Mouse (Mus musculus) G1E-ER4 (cell line): ENCODE data around the gene Fnip2. TPM values are rescaled to one million over a fixed set of nuclear protein-coding genes. Genes with fewer than 3 reads are reported as not detected.

Experiments used
- GATA1 ChIP-seq: IDR thresholded peaks from one replicate; pipeline ENCODE4 v1.8.0; 2012; ENCODE audit warnings: low read length, inconsistent platforms
- polyA plus RNA-seq: library from polyadenylated mRNA; stranded (reverse); fragments of >175 nt; gene quantifications from 2 replicates; pipeline ENCODE4 v1.2.3, GENCODE M21; 2012

Fnip2 gene
- polyA plus RNA-seq, 1 experiment, result 2.2 TPM

DNA sequence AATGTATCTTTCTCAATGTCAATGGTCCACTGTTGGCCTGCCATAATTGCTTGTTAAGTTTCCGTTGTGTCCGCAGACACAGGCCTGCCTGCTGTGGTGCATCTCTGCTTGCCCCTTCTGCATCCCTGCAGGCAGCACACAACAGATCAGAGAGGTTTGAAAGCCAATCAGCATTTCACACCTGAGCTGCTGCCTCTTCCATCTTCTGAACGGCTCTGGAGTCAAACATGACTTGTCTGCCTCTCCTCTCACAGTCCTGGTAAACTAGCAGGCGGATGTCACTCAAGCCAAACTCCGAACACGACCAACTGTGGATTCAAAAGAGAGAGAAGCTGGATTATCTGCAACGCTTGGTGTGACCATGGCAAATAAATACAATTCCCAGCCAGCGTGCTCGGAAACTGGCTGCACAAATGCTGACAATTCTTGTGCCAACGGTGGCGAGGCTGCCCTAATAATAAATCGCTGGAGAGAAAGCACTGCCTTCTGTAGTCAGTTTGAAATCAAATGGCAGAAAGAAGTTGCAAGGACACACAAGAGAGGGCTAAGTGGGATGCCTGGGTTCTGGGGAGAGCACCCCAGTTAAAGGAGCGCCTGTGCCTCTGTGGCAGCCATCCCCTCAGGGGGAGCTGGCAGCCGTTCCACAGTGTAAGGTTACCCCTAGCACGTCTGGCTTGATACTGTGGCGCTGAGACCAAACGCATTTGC, 49.6 kb downstream of the Fnip2 start:
- no peak for TF ChIP-seq GATA1

DNA sequence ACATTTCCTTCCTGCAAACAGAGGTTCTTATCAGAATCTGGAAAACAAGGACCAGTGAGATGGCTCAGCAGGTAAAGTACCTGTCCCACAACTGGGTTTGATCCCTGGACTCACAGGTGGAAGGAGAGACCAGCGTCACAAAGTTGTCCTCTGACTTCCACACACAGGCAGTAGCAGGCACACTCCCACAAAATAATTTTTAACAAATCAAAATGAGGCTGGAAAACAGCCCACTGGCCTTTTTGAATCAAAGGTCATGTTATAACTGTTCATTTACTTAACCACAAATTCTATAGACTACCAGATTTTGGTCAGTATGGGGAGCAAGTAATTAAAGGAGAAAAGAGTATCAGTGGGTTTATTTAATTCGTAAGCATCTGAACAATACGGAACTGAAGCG, 50.6 kb downstream of the Fnip2 start:
- no peak for TF ChIP-seq GATA1

DNA sequence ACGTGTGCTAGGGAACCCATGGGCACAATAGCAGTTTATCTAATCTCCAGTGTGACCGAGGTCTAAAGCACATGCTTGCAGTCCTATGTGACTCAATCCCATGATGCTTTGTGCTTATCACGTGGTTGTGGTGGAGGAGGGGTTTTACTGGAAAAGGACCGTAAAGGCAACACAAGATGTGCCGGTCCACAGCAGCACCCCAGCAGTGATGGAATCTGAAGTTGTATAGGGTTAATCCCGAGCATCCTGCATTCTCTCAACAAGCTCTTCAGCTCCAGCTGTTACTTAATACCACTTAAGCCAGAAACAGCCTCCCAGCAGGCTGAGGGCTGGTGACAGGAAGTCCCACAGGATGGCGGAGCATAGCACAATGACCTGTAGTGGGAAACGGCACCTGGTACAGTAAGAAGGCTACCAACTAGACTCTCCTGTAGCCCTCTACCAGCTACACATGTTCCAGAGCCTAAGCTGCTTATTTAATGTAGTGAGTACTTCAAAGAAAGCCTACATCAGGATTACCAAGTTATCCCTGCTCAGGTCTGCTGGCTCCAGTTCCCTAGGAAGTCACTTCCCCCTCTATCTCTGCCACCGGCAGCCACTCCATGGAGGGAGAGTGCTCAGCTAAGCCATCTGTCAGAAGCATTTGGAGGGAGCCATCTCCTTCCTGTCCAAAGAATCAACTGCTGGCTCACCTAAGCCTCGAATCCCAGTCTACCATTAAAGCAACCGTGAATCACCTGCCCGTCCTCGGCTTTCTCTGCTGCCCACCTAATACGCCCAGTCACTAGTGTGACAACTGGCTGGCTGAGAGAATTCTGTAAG, 51.3 kb downstream of the Fnip2 start:
- TF ChIP-seq GATA1, result no peak

DNA sequence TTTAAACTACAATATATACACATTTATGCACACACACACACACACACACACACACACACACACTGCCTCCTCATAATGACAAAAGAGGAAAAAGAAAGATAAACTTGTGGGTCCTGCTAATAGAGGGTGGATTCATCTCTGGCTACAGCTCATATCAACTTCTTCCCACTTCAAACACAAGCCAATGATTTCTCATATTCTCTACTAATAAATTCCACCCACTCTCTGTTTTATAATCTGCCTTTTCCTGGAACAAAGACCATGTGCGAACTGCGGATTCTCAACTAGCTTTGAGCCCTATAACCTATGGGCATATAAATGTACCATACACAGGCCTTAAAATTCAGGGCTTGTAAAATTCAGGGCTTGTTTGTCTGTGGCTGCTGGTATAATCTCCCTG, 53.3 kb downstream of the Fnip2 start:
- no peak for TF ChIP-seq GATA1

DNA sequence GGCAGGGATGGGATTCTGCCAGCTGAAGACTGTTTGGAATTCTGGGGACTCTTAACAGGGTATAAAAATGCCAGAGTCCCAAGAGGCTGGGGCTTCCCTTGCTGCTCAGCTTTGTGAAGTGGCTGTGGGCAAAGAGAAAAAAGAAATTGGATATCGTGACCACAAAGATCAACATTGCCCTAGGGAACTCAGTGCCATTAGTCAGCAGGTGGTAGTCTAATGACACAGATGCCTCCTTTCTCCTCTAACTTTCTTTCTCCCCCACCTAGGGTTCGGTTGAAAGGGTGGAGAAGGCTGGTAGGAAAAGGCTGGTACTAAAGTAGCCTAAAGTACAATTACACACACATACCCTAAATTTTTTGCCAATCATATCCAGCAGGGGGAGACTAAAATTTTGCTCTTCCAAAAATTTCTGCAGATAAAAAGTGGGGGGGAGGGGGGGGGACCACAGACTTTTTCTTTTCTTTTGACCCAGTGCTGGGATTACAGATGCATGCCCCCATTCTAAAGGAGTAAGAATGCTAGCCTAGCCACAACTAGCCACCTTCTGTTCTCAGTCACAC, 66.3 kb downstream of the Fnip2 start:
- no peak for TF ChIP-seq GATA1

DNA sequence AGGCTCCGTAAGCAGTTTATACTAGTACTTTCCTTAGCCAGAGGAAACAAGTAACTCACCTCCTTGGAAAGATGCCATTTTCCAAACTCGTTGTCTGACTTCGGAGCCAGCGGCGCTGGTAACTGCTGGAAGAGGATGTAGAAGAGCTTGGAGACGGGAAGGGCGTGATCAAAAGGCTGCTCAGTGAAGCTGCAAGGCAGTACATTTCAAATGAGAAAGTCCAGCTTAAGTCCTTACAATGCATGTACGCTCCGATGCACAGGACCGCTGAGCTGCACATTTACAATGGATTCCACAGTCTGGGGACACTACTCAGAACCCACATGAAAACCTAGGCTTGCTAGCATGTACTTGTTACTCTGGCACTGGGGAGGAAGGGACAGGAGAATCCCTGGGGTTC, 67.3 kb downstream of the Fnip2 start:
- no peak for TF ChIP-seq GATA1

DNA sequence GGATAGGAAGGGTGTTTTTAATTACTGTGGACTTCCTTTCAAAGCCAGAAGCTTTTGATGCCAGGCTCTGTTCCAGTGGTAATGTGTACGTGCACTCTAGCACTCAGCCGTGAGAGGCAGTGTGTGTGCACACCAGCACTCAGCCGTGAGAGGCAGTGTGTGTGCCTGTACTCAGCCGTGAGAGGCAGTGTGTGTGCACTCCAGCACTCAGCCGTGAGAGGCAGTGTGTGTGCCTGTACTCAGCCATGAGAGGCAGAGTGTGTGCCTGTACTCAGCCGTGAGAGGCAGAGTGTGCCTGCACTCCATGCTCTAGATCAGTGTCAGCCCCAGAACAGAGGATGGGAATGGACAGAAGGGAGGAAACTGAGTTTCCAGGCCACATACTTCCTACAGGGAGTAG, 70.9 kb downstream of the Fnip2 start:
- no peak for TF ChIP-seq GATA1

DNA sequence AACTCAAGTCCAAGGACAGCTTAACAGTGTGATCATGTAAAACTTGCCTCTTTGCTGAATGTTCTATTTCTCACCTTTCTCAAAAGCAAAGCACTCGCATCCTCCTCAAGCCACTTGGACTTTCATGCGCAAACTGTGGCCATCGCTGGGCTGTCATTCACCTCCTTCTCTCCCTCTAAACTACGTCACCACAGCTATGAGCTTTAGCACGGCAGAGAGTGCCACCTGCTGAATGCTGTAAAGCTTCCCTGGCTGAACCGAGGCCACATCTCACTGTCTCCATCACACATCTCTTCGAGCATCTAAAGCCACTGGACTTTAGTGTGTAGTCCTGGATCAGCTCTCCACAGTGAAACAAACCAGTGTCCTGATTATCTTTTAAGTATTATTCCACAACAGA, 72.4 kb downstream of the Fnip2 start:
- no peak for TF ChIP-seq GATA1

DNA sequence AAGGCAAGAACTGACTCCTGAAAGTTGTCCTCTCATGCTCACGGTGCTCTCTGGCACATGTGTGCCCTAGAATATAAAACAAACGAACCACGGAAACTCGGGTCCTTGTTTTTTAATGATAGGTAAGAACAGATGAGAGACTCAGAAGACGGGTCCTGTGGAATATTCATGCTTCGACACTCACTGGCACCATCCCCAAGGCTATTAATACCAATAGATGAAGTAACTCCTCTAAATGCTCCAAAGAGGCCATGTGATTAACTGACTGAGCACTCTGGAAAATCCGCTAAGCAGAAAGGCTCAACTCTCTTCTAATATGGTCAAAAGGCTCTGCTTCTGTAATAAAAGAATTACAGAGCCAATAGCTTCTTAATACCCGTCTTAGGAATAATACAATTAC, 73.6 kb downstream of the Fnip2 start:
- no peak for TF ChIP-seq GATA1

DNA sequence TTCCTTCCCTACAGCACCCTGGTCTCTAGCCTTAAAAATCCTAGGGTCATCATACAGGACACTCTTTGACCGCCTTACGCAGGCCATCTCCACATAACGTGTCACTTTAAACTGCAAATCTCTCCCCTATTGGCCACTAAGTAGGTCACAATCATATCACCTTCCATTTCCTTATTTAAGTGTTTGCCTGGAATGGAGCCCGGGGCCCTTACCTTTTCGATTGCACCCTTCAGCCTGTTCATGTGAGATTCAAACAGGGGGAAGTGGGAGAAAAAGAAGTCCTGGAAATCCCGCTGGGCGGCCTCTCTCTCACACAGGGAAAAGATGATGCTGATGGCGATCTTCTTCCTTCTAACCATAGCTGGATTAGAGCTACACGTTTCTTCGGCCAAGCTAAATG, 74.5 kb downstream of the Fnip2 start:
- TF ChIP-seq GATA1, result no peak

DNA sequence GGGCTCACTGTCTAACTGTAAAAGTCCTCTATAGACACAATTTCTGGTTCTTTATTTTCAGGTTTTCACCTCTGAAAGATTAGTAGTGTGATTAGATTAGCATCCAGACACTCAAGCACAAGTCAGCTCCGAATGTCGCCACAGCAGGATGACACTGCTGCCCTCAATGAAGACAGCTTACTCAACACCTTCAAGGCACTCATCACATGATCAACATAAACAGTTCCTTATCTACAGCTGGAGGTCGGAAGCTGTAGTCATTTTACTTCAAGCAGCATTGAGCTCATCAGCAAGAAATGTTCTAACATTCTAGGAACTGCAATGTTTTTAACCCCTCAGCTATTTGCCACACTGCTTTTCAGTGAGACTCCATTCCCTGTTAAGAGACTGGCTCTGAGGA, 76.0 kb downstream of the Fnip2 start:
- TF ChIP-seq GATA1, result no peak

DNA sequence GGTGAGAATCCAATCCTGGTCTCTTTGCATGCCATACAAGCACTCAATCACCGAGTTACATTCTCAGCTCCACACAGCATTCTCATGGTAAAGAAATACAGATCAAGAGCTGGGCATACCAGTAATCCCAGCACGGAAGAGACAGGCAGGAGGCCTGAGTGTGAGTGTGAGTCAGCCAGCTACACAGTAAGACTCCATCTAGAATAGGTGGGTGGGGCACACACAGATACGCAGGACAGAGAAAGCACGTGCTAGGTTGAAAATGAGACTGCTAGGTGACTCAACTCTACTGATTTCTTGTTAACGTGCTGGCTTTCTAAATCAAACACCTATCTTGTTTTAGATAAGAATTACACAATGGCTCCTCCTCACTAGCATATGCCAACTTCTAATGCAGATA, 77.5 kb downstream of the Fnip2 start:
- no peak for TF ChIP-seq GATA1

DNA sequence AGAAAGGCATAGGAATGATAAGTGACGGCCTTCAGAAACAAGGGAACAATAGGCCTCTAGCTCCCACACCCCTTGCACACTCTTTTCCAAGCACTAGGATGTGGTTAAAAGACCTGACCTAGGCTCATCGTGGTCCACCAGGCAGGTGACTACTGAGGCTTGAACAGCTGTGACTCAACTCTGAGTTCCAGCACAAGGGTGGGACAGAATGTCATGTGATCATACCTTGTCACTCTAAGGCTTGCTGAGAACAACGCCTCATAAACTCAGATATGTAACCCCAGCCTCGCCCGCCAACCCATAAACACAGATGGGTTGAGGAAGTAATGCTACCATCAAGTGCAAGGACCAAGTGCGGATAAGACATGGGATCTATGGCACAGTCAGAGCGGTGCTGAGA, 79.6 kb downstream of the Fnip2 start:
- no peak for TF ChIP-seq GATA1

DNA sequence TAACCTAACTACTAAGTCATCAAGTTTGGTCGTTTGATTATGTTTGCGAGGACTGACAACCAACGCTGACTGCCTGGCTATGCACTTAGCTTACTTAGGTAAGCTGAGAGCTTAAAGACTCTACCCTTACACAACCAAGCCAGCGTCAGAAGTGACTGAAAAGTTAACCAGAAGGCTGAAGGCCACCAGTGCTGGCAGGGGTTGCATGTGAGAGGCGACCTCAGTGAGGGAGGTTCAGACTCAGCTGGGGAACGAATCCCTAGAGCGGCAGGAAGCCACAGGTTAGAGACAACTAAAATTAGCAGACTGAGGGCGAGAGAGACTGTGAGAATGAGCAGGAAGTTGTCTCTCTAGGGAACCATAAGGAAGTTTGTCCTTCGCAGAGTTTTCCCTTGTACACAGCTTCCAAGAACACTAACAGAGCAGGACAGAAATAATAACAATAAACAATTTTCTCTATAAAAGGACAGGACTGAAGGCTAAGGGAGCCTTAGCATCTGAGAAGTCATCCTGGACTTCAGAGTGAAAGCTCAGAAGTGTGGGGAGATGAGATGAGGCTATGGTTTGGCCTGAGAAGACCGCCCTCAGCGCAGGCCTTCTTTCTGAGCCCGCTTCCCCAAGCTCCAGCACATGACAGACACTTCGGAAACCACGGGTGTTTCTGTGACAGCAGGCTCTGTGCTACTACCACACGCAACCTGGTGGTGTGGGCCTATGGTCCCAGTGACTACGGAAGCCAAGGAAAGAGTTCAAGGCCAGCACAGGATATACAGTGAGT, 83.1 kb downstream of the Fnip2 start:
- no peak for TF ChIP-seq GATA1

DNA sequence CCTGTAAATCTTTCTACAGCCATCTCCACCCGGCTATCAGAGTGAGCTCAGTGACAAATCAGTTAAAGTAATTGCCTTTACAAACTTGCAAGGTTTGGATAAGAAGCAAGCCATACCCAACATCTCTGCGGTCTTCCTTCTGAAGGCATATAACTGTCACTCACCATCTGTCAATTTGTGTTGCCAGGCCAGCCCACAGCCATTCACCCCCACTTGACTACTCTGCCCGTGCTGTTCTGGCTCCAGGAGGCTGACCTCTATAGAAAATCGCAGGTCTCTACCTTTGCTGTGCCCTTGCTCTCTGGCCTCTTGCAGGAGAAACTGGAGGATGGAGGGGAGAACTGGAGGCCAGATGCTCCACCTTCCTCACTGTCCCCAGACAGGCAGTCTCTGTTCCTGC, 88.7 kb downstream of the Fnip2 start:
- no peak for TF ChIP-seq GATA1

DNA sequence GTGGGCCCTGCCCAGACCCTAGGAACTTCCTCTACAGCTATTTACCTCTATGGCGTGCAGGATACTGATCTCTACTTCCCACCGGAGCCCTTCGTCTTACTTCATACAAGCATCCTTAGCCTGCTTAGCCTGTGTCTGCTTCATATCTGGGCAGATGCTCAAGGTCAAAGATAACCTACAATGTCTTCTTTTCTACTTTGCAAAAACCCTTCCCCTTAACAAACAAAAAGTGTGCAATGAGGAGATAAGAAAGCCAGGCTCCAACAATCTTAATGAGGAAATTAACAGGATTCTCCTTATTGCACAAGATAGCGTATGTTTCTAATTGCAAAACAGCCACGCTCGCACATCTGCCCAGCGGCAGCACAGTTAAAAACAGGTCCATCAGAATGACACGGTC, 89.2 kb downstream of the Fnip2 start:
- TF ChIP-seq GATA1, result no peak
